Mouse (Mus musculus): ENCODE data around the gene Gk2. TPM values are rescaled to one million over a fixed set of nuclear protein-coding genes. Genes with fewer than 3 reads are reported as not detected.

Gene Gk2
- not detected for total RNA-seq (2021)

- DNase-seq, result no peak
Observed at GRCm38 (mm10) chr5:97456816-97457215, at the start of gene Gk2. Gene Gk2, minus strand, starts transcription at chr5:97457021.

GRCm38 (mm10) chr5:97498041-97498440 lies 41.2 kb upstream of the Gk2 start:
- no peak for DNase-seq

- no peak for DNase-seq
Observed at GRCm38 (mm10) chr5:97495488-97496092, 38.8 kb upstream of the Gk2 start.

- DNase-seq, result no peak
Observed at GRCm38 (mm10) chr5:97493421-97493820, 36.6 kb upstream of the Gk2 start.

GRCm38 (mm10) chr5:97486141-97486540 lies 29.3 kb upstream of the Gk2 start:
- DNase-seq, result no peak

- no peak for DNase-seq
Observed at GRCm38 (mm10) chr5:97479991-97480390, 23.2 kb upstream of the Gk2 start.

- DNase-seq, result no peak
Observed at GRCm38 (mm10) chr5:97467246-97467645, 10.4 kb upstream of the Gk2 start.

GRCm38 (mm10) chr5:97466430-97467158 lies 9.8 kb upstream of the Gk2 start:
- no peak for DNase-seq

GRCm38 (mm10) chr5:97465956-97466355 lies 9.1 kb upstream of the Gk2 start:
- no peak for DNase-seq

GRCm38 (mm10) chr5:97462856-97463255 lies 6.0 kb upstream of the Gk2 start:
- no peak for DNase-seq

GRCm38 (mm10) chr5:97451451-97451850 lies 5.4 kb downstream of the Gk2 start:
- DNase-seq, result no peak

GRCm38 (mm10) chr5:97444191-97444590 lies 12.6 kb downstream of the Gk2 start:
- DNase-seq, result no peak

- DNase-seq, result no peak
Observed at GRCm38 (mm10) chr5:97432512-97432911, 24.3 kb downstream of the Gk2 start.

GRCm38 (mm10) chr5:97429976-97430375 lies 26.8 kb downstream of the Gk2 start:
- DNase-seq, result no peak

- DNase-seq, result no peak
Observed at GRCm38 (mm10) chr5:97421669-97422068, 35.2 kb downstream of the Gk2 start.

- no peak for DNase-seq
Observed at GRCm38 (mm10) chr5:97417185-97417584, 39.6 kb downstream of the Gk2 start.

- DNase-seq, result no peak
Observed at GRCm38 (mm10) chr5:97415837-97416236, 41.0 kb downstream of the Gk2 start.

GRCm38 (mm10) chr5:97413716-97414115 lies 43.1 kb downstream of the Gk2 start:
- no peak for DNase-seq

GRCm38 (mm10) chr5:97410190-97410589 lies 46.6 kb downstream of the Gk2 start:
- DNase-seq, result no peak

GRCm38 (mm10) chr5:97409234-97409704 lies 47.6 kb downstream of the Gk2 start:
- no peak for DNase-seq

All from heart, postnatal 4 days (tissue).